10 mouse cellular contexts compared by ENCODE assay signal in the genomic region with DNA sequence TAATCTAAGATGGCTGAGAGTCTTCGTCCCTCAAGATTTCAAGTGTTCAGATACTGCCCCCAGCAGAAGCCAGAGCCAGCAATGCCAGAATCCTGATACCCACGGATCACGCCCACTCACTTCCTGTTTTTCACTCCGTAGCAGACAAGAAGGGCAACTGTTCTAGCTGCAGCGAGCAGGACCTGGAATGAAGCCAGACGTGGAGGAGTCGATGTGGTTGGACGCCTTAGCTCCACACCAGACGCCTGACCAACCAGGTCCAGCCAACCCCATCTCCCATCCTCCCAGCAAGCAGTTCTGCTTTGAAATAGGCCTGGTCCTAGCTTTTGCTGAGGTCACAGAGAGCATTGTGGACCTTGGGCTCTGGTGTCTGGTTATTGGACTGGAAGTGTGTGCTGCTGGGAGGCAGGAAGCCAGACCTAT. TPM values are rescaled to one million over a fixed set of nuclear protein-coding genes. Genes with fewer than 3 reads are reported as not detected.
DNase-seq lines count a peak whose midpoint lies in the region; ATAC-seq lines count a peak whose summit lies in the region.
"Had no signal": no experiment of that assay in that cellular context is flagged by ENCODE, and none has a peak within 500 bp of the region (broad histone marks: within the 10 kb centered on the region; RNA-seq: fewer than 3 reads in every experiment).

No protein-coding gene starts in this region.

- H3K4me2 ChIP-seq in embryonic facial prominence, embryonic 13.5 days = no peak overlapping the region

- ATAC-seq in embryonic facial prominence, embryonic 13.5 days (ENCODE audit: insufficient number of reproducible peaks, insufficient read depth, low FRiP score, low TSS enrichment, low read depth) = no peak
- 0 out of 2 replicates have a peak, but pooled peaks have one; percentile 42 for ATAC-seq in erythroid progenitor cell, adult 5-6 weeks (replicated peaks; ENCODE audit: low FRiP score, poor library complexity, severe bottlenecking)

- no peak overlapping the region for H3K9ac ChIP-seq in embryonic facial prominence, embryonic 13.5 days

- no peak for DNase-seq in embryonic facial prominence, embryonic 10.5 days (ENCODE audit: low spot score)
- DNase-seq in induced T-regulatory cell, adult 2 months (ENCODE audit: low read depth) = peak; percentile 83
- DNase-seq in left cerebral cortex, postnatal 14 days (ENCODE audit: low spot score in 2 of 2) = peak; percentile 53 to 78
- DNase-seq in testis, postnatal 14 days (ENCODE audit: low spot score) = peak; percentile 76
- DNase-seq in cerebellum, adult 9-10 months = no peak

- H3K4me1 ChIP-seq in embryonic facial prominence, embryonic 13.5 days = 0 out of 2 replicates have a peak, but pooled peaks cover 4% of the 10 kb centered on the region
- no peaks in the 10 kb centered on the region for H3K4me1 ChIP-seq in embryonic facial prominence, embryonic 10.5 days

- WGBS in embryonic facial prominence, embryonic 13.5 days = 59% methylated on average over 9 of the region's 9 CpGs
- 81% methylated on average over 9 of the region's 9 CpGs for WGBS in embryonic facial prominence, embryonic 10.5 days
- WGBS in macrophage (ENCODE audit: missing documents) = 3% methylated on average over 9 of the region's 9 CpGs

- no peak overlapping the region for H3K4me3 ChIP-seq in embryonic facial prominence, embryonic 13.5 days
- H3K4me3 ChIP-seq in embryonic facial prominence, embryonic 10.5 days = no peak overlapping the region
- no peak overlapping the region for H3K4me3 ChIP-seq in macrophage (ENCODE audit: inconsistent target)
- H3K4me3 ChIP-seq: erythroblast, embryonic 14.5 days had no signal

- peaks cover 11% of the 10 kb centered on the region for H3K9me3 ChIP-seq in embryonic facial prominence, embryonic 13.5 days
- H3K9me3 ChIP-seq in embryonic facial prominence, embryonic 10.5 days = peaks cover 14% of the 10 kb centered on the region

- H3K27ac ChIP-seq in embryonic facial prominence, embryonic 13.5 days = peak overlapping the region; percentile 11; the same call in 1 of the 2 replicates
- no peak overlapping the region for H3K27ac ChIP-seq in embryonic facial prominence, embryonic 10.5 days (replicated peaks)
- H3K27ac ChIP-seq in macrophage = peak overlapping the region; percentile 67

- no peaks in the 10 kb centered on the region for H3K27me3 ChIP-seq in embryonic facial prominence, embryonic 13.5 days
- no peaks in the 10 kb centered on the region for H3K27me3 ChIP-seq in embryonic facial prominence, embryonic 10.5 days (replicated peaks; ENCODE audit: low read depth, poor library complexity, severe bottlenecking)
- H3K27me3 ChIP-seq: CH12.LX had no signal

- H3K36me3 ChIP-seq in embryonic facial prominence, embryonic 13.5 days = no peaks in the 10 kb centered on the region
- no peaks in the 10 kb centered on the region for H3K36me3 ChIP-seq in embryonic facial prominence, embryonic 10.5 days (replicated peaks)
- no peaks in the 10 kb centered on the region for H3K36me3 ChIP-seq in macrophage (ENCODE audit: inconsistent target)

- intact Hi-C loops in left cerebral cortex, postnatal 14 days (cut with DNase I) = no loop called here

- H3K79me2 ChIP-seq in macrophage (ENCODE audit: inconsistent target) = no peaks in the 10 kb centered on the region

RNA-seq across cellular contexts. Expression of a gene that starts 33.9 kb away (rescaled TPM):
- not detected in 2 replicates for polyA plus RNA-seq in embryonic facial prominence, embryonic 13.5 days (2015; fragmentation: Nextera tagmentation; extraction: Ambion mirVana)
- polyA plus RNA-seq in embryonic facial prominence, embryonic 10.5 days (2016; fragmentation: Nextera tagmentation; extraction: Ambion mirVana) = 0.15 TPM in 1 of 2 replicates, not detected in the other
- total RNA-seq in erythroid progenitor cell, adult 5-6 weeks (2015; ENCODE audit: low replicate concordance) = not detected in 2 replicates
- total RNA-seq in erythroid progenitor cell, adult 5-6 weeks (2017; ENCODE audit: low replicate concordance) = not detected in 2 replicates
- not detected for total RNA-seq in left cerebral cortex, postnatal 14 days (2021)
- total RNA-seq in macrophage (2018; cell fraction: chromatin; rRNA removed) = not detected
- total RNA-seq in macrophage (2018; cell fraction: cytosol; rRNA removed) = not detected
- not detected for total RNA-seq in macrophage (2018; cell fraction: nucleus; rRNA removed)
- polyA plus RNA-seq in macrophage (2018) = not detected in 3 replicates
- total RNA-seq: CH12.LX had no signal
- polyA plus RNA-seq: erythroblast, embryonic 14.5 days had no signal

RNA-seq across cellular contexts. Expression of a gene that starts 56.7 kb away (rescaled TPM):
- polyA plus RNA-seq in embryonic facial prominence, embryonic 13.5 days (2015; fragmentation: Nextera tagmentation; extraction: Ambion mirVana) = 39.0 and 56.3 TPM in 2 replicates
- polyA plus RNA-seq in embryonic facial prominence, embryonic 10.5 days (2016; fragmentation: Nextera tagmentation; extraction: Ambion mirVana) = 48.0 and 50.9 TPM in 2 replicates
- total RNA-seq in erythroid progenitor cell, adult 5-6 weeks (2015; ENCODE audit: low replicate concordance) = 260 and 305 TPM in 2 replicates
- total RNA-seq in erythroid progenitor cell, adult 5-6 weeks (2017; ENCODE audit: low replicate concordance) = 311 and 332 TPM in 2 replicates
- 100 to 1,000 TPM; 118 to 122 TPM for total RNA-seq in left cerebral cortex, postnatal 14 days (2021)
- total RNA-seq in macrophage (2018; cell fraction: chromatin; rRNA removed) = 100 to 1,000 TPM in 18 of 26 experiments, 10 to 100 TPM in 8; 42.6 to 322 (median 177) TPM
- 10 to 100 TPM in 25 of 26 experiments, 1 to 10 TPM in 1; 4.6 to 80.8 (median 41.8) TPM for total RNA-seq in macrophage (2018; cell fraction: cytosol; rRNA removed)
- total RNA-seq in macrophage (2018; cell fraction: nucleus; rRNA removed) = 100 to 1,000 TPM in 12 of 26 experiments, 10 to 100 TPM in 14; 27.4 to 183 (median 95.2) TPM
- 12.0 to 34.6 TPM (median 17.1 TPM) in 3 replicates for polyA plus RNA-seq in macrophage (2018)

Comparison
In these comparisons a context has a peak if more than half of its experiments do, and no peak if none do; other contexts are left out.
1. DNase-seq: peak in induced T-regulatory cell, adult 2 months (single experiment), left cerebral cortex, postnatal 14 days (2 of 2) and testis, postnatal 14 days (single experiment); none in embryonic facial prominence, embryonic 10.5 days (single experiment) and cerebellum, adult 9-10 months (single experiment).